Mouse (Mus musculus): ENCODE results near the gene H2-Oa. TPM values are rescaled to one million over a fixed set of nuclear protein-coding genes. Genes with fewer than 3 reads are reported as not detected.

H2-Oa gene
- polyA plus RNA-seq, 1 experiment from 2014 or later: not detected

DNA sequence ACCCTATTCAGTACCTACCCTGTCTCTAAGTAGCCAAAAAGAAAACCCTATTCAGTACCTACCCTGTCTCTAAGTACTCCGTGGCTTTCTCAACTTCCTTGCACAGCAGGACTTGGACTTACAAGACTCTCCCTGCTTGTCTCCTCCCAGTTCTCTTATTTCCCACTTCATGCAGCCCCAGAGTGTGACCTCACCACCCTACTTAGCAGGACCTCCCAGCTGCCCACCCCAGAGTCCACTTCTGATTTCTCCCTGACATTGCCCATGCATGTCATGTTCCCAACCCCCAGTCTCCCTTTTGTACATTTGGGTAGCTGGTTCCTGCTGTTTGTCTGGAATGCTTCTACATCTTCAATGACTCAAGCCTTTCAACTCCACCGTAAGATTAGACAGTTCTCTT lies 31.4 kb downstream of the H2-Oa start:
- Histone ChIP-seq H3K9ac (ENCODE audit: low read length) (peak overlapping the region; percentile 98), H3K9me3 (ENCODE audit: control insufficient read depth, low read length) (no peaks in the 10 kb centered on the region), H3K4me3 (ENCODE audit: control insufficient read depth in 1 of 2, insufficient read depth in 1 of 2, low read depth in 1 of 2, low read length in 2 of 2) (peak overlapping the region; percentile 54 to 87), H3K4me1 (ENCODE audit: control insufficient read depth in 2 of 2, insufficient read depth in 2 of 2, low read length in 2 of 2) (peaks cover 7 to 18% of the 10 kb centered on the region in 2 experiments), H3K4me2 (ENCODE audit: low read length) (peak overlapping the region; percentile 91), H3K27me3 (ENCODE audit: control insufficient read depth, insufficient read depth, low read length) (no peaks in the 10 kb centered on the region), H3K36me3 (ENCODE audit: control insufficient read depth, insufficient read depth, low read length) (peaks cover 15% of the 10 kb centered on the region), H3K27ac (replicated peaks in 1 of 2; ENCODE audit: control insufficient read depth in 1 of 2, insufficient read depth in 1 of 2, low read depth in 2 of 2, low read length in 2 of 2) (peak overlapping the region; percentile 100)
- no peak for ATAC-seq (ENCODE audit: insufficient number of reproducible peaks, insufficient read depth, low FRiP score, low read depth)
- WGBS: 0% methylated on average over 2 of the region's 2 CpGs

DNA sequence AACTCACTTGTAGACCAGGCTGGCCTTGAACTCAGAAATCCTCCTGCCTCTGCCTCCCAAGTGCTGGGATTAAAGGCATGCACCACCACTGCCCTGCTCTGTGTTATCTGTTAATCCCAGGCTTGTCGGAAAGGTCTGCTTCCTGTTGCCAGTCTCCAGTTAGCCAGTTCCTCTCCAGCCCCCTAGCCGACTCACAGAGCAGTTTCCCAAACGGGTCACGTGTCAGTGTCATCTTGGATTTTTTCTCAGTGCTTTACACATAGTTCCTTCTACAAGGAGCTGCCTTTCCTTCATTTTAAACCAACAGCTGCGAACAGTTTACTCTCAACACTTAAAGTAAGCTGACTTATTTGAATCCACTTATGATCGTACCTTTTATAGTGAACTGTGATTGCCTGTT lies 32.5 kb downstream of the H2-Oa start:
- no peaks in the 10 kb centered on the region for H3K9me3 ChIP-seq (ENCODE audit: control insufficient read depth, low read length)
- WGBS: 64% methylated on average over 6 of the region's 6 CpGs
- H3K4me1 ChIP-seq (ENCODE audit: control insufficient read depth in 2 of 2, insufficient read depth in 2 of 2, low read length in 2 of 2): peaks cover 7 to 25% of the 10 kb centered on the region in 2 experiments
- H3K9ac ChIP-seq (ENCODE audit: low read length): no peak overlapping the region
- no peak for ATAC-seq (ENCODE audit: insufficient number of reproducible peaks, insufficient read depth, low FRiP score, low read depth)
- no peak overlapping the region for H3K4me3 ChIP-seq (ENCODE audit: control insufficient read depth in 1 of 2, insufficient read depth in 1 of 2, low read depth in 1 of 2, low read length in 2 of 2)
- peaks cover 10% of the 10 kb centered on the region; the same call in 1 of the 2 replicates for H3K36me3 ChIP-seq (ENCODE audit: control insufficient read depth, insufficient read depth, low read length)
- no peak overlapping the region for H3K4me2 ChIP-seq (ENCODE audit: low read length)
- no peaks in the 10 kb centered on the region for H3K27me3 ChIP-seq (ENCODE audit: control insufficient read depth, insufficient read depth, low read length)
- H3K27ac ChIP-seq (replicated peaks in 1 of 2; ENCODE audit: control insufficient read depth in 1 of 2, insufficient read depth in 1 of 2, low read depth in 2 of 2, low read length in 2 of 2): no peak overlapping the region

DNA sequence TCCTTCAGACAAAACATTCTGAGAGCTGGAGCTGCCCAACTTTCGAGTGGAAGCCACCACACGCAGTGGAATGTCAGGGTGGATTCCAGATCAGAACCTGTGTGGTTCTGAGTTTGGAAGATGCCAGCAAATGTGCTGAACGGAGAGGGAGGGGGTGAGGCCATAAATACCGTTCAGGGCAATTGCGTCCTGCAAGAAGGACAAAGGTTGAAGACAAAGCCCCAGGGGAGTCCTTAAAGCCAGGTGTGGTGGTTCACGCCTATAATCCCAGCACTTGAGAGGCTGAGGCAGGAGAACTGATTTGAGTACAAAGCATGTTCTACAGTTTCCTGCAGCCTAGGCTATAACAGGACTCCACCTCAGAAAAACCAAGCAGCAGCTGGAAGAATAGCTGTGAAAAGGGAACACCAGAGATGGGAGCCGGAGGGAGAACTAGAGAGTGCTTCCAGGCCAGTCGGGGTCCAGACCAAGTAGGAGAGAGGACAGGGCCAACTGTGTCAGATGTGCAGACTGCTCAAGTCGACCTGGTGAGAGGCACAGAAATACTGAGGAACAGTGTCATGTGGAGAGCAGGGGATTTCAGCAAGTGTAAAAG lies 34.8 kb downstream of the H2-Oa start:
- Histone ChIP-seq H3K4me3 (ENCODE audit: control insufficient read depth in 1 of 2, insufficient read depth in 1 of 2, low read depth in 1 of 2, low read length in 2 of 2) (no peak overlapping the region), H3K9ac (ENCODE audit: low read length) (peak overlapping the region; percentile 12; the same call in 1 of the 2 replicates)

DNA sequence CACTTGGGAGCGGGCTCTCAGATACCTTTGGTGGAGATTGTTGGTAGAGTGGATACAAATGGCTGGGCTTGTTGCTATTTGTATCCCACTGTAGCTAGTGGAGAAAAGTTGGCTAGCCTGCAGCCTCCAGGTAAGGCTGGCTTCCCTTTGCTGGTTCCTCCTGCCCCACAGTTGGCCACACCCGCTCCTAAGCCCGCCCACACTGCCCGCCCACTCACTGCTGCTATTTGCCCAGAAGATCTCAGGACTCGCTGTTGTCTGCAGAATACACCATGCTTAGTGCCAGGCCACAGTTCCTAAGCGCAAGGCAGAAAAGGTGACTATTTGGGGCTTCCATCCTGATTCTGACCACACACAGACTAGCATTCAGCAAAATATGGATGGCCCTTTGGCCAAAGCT lies 35.3 kb downstream of the H2-Oa start:
- ATAC-seq (ENCODE audit: insufficient number of reproducible peaks, insufficient read depth, low FRiP score, low read depth): no peak
- no peak overlapping the region for H3K4me3 ChIP-seq (ENCODE audit: control insufficient read depth in 1 of 2, insufficient read depth in 1 of 2, low read depth in 1 of 2, low read length in 2 of 2)
- H3K27ac ChIP-seq (replicated peaks in 1 of 2; ENCODE audit: control insufficient read depth in 1 of 2, insufficient read depth in 1 of 2, low read depth in 2 of 2, low read length in 2 of 2): no peak overlapping the region
- 34% methylated on average over 6 of the region's 6 CpGs for WGBS
- H3K4me2 ChIP-seq (ENCODE audit: low read length): no peak overlapping the region
- H3K27me3 ChIP-seq (ENCODE audit: control insufficient read depth, insufficient read depth, low read length): no peaks in the 10 kb centered on the region
- peaks cover 10% of the 10 kb centered on the region; the same call in 1 of the 2 replicates for H3K36me3 ChIP-seq (ENCODE audit: control insufficient read depth, insufficient read depth, low read length)
- H3K9me3 ChIP-seq (ENCODE audit: control insufficient read depth, low read length): no peaks in the 10 kb centered on the region
- no peak overlapping the region for H3K9ac ChIP-seq (ENCODE audit: low read length)
- peaks cover 7 to 25% of the 10 kb centered on the region in 2 experiments for H3K4me1 ChIP-seq (ENCODE audit: control insufficient read depth in 2 of 2, insufficient read depth in 2 of 2, low read length in 2 of 2)

More for the DNA sequence above, 34.8 kb downstream of the H2-Oa start:
- peaks cover 10% of the 10 kb centered on the region; the same call in 1 of the 2 replicates for H3K36me3 ChIP-seq (ENCODE audit: control insufficient read depth, insufficient read depth, low read length)
- no peak overlapping the region for H3K27ac ChIP-seq (replicated peaks in 1 of 2; ENCODE audit: control insufficient read depth in 1 of 2, insufficient read depth in 1 of 2, low read depth in 2 of 2, low read length in 2 of 2)
- WGBS: 60% methylated on average over 9 of the region's 9 CpGs
- H3K4me2 ChIP-seq (ENCODE audit: low read length): no peak overlapping the region
- peaks cover 7 to 25% of the 10 kb centered on the region in 2 experiments for H3K4me1 ChIP-seq (ENCODE audit: control insufficient read depth in 2 of 2, insufficient read depth in 2 of 2, low read length in 2 of 2)
- H3K27me3 ChIP-seq (ENCODE audit: control insufficient read depth, insufficient read depth, low read length): no peaks in the 10 kb centered on the region
- H3K9me3 ChIP-seq (ENCODE audit: control insufficient read depth, low read length): no peaks in the 10 kb centered on the region
- no peak for ATAC-seq (ENCODE audit: insufficient number of reproducible peaks, insufficient read depth, low FRiP score, low read depth)

DNA sequence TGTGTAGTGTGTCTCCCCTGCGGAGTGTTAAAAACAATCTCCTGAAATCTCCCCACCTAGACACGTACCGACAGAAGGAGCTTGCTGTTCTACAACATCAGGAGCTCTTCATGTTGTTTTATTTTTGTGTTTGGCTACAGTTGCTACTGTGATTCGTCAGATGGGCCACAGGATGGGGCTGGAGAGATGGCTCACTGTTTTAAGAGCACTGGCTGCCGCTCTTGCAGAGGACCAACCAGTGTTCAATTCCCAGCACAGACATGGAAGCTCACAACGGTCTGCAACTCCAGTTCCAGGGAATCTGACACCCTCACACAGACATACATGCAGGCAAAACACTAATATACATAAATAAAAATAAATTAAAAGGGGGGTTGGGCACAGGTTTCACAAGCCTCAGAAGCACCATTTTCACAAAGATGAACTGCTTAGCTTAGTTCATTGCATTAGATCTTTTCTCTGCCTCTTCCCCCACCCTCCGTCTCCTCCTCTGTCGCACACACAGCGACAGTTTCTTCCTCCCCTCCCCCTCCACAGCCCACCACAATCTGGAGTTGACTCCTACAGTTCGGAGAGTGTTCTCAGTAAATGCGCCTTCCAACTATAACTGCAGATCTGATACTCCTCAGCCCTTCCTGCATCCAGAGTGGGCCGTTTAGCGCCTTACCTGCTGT lies 36.3 kb downstream of the H2-Oa start:
- Histone ChIP-seq H3K27ac (replicated peaks in 1 of 2; ENCODE audit: control insufficient read depth in 1 of 2, insufficient read depth in 1 of 2, low read depth in 2 of 2, low read length in 2 of 2) (no peak overlapping the region), H3K4me1 (ENCODE audit: control insufficient read depth in 2 of 2, insufficient read depth in 2 of 2, low read length in 2 of 2) (peaks cover 7 to 21% of the 10 kb centered on the region in 2 experiments), H3K9ac (ENCODE audit: low read length) (no peak overlapping the region), H3K9me3 (ENCODE audit: control insufficient read depth, low read length) (no peaks in the 10 kb centered on the region), H3K4me3 (ENCODE audit: control insufficient read depth in 1 of 2, insufficient read depth in 1 of 2, low read depth in 1 of 2, low read length in 2 of 2) (no peak overlapping the region), H3K27me3 (ENCODE audit: control insufficient read depth, insufficient read depth, low read length) (no peaks in the 10 kb centered on the region), H3K36me3 (ENCODE audit: control insufficient read depth, insufficient read depth, low read length) (peaks cover 10% of the 10 kb centered on the region; the same call in 1 of the 2 replicates), H3K4me2 (ENCODE audit: low read length) (no peak overlapping the region)
- WGBS: 27% methylated on average over 13 of the region's 13 CpGs
- no peak for ATAC-seq (ENCODE audit: insufficient number of reproducible peaks, insufficient read depth, low FRiP score, low read depth)

DNA sequence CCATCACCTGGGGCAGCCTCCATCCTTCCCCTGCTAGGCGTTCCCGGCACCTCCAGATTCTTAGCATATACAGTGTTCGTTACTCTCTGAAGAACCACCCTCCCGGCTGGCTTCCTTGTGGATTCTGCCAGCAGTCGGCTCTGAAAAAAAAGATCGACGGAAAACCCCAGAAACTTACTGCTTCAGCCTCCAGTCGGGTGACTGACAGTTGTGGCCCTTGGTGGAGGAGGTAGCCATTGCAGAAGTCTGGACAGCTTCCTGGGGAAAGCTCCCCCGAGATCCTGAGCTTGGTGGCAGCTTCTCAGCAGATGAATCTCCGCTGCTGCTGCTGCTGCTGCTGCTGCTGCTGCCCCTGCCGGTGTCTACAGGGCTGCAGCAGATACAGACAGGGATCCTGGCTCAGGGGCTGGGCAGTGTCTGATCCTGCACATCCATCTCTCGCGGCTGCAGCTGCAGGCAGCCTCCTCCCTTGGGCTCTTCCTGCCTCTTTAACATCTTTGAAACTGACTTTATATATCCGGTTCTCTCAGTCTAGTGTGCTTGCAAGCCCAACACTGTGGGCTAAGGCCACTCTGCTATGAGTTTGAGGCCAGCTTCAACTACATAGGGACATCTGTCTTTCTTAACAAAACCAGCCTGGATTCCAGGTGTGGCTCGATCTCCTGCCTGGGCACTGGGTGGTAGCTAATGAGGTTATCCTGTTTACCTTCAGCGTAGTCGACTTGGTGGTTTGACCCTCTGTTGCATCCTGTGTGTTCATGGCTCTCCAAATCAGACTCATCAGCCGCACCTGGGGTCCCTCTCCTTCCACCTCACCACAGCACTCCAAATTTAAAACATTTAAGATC lies 37.0 kb downstream of the H2-Oa start:
- ATAC-seq (ENCODE audit: insufficient number of reproducible peaks, insufficient read depth, low FRiP score, low read depth): no peak
- peaks cover 10% of the 10 kb centered on the region; the same call in 1 of the 2 replicates for H3K36me3 ChIP-seq (ENCODE audit: control insufficient read depth, insufficient read depth, low read length)
- H3K27ac ChIP-seq (replicated peaks in 1 of 2; ENCODE audit: control insufficient read depth in 1 of 2, insufficient read depth in 1 of 2, low read depth in 2 of 2, low read length in 2 of 2): no peak overlapping the region
- H3K4me3 ChIP-seq (ENCODE audit: control insufficient read depth in 1 of 2, insufficient read depth in 1 of 2, low read depth in 1 of 2, low read length in 2 of 2): no peak overlapping the region
- H3K4me1 ChIP-seq (ENCODE audit: control insufficient read depth in 2 of 2, insufficient read depth in 2 of 2, low read length in 2 of 2): peaks cover 2 to 15% of the 10 kb centered on the region in 2 experiments; a peak in 3 of 4 replicates
- H3K9me3 ChIP-seq (ENCODE audit: control insufficient read depth, low read length): no peaks in the 10 kb centered on the region
- no peak overlapping the region for H3K9ac ChIP-seq (ENCODE audit: low read length)
- H3K4me2 ChIP-seq (ENCODE audit: low read length): 0 out of 2 replicates have a peak overlapping the region, but pooled peaks have one; percentile 6
- 18% methylated on average over 18 of the region's 18 CpGs for WGBS
- no peaks in the 10 kb centered on the region for H3K27me3 ChIP-seq (ENCODE audit: control insufficient read depth, insufficient read depth, low read length)
